Mouse (Mus musculus) midbrain, embryonic 14.5 days (tissue): Measurements from ENCODE around the gene Hoxd8. TPM values are rescaled to one million over a fixed set of nuclear protein-coding genes. Genes with fewer than 3 reads are reported as not detected.

Experiments
- ATAC-seq: fragments of 200-750 bp; cut with Nextera tagmentation; 2 replicates; pipeline ENCODE4 v1.8.0; 2017; ENCODE audit warnings: moderate number of reproducible peaks, moderate library complexity; ENCODE audit not compliant: low FRiP score, low TSS enrichment
- DNase-seq: peaks from one replicate; pipeline ENCODE4 v3.0.0-alpha.2; 2015
- H3K27ac ChIP-seq: fragments of 300-500 bp; sonication (generic); replicated peaks from 2 replicates; pipeline ENCODE4 v1.5.1; 2014; ENCODE audit warnings: mild to moderate bottlenecking, low read depth, low read length, moderate library complexity
- H3K27me3 ChIP-seq: fragments of 300-500 bp; sonication (generic); 2 replicates; pipeline ENCODE4 v1.6.1; 2014; ENCODE audit warnings: low read length, control low read depth, mixed read lengths; ENCODE audit not compliant: control insufficient read depth, insufficient read depth
- H3K36me3 ChIP-seq: fragments of 300-500 bp; sonication (generic); 2 replicates; pipeline ENCODE4 v1.6.1; 2014; ENCODE audit warnings: low read length, control low read depth; ENCODE audit not compliant: control insufficient read depth, insufficient read depth
- H3K4me1 ChIP-seq: fragments of 300-500 bp; sonication (generic); 2 replicates; pipeline ENCODE4 v1.6.1; 2014; ENCODE audit warnings: mild to moderate bottlenecking, antibody characterized with exemption, low read length, control low read depth; ENCODE audit not compliant: control insufficient read depth, insufficient read depth
- H3K4me2 ChIP-seq: fragments of 300-500 bp; sonication (generic); 2 replicates; pipeline ENCODE4 v1.6.1; 2014; ENCODE audit warnings: mild to moderate bottlenecking, low read length, moderate library complexity
- H3K4me3 ChIP-seq: fragments of 300-500 bp; sonication (generic); replicated peaks from 2 replicates; pipeline ENCODE4 v1.5.1; 2014; ENCODE audit warnings: low read depth, low read length
- H3K9ac ChIP-seq: fragments of 300-500 bp; sonication (generic); replicated peaks from 2 replicates; pipeline ENCODE4 v1.6.1; 2014; ENCODE audit warnings: mild to moderate bottlenecking, low read length, moderate library complexity
- H3K9me3 ChIP-seq: fragments of 300-500 bp; sonication (generic); 2 replicates; pipeline ENCODE4 v1.6.1; 2016; ENCODE audit warnings: low read length, control low read depth, mixed read lengths; ENCODE audit not compliant: control insufficient read depth
- WGBS: fragments of 180-500 bp; shearing (Covaris S2); extraction: QIAGEN DNeasy Blood & Tissue Kit; methylation state at CpG from one replicate; pipeline ENCODE4 v1.1.7; 2014; 5-methylcytosine and 5-hydroxymethylcytosine counted together
- polyA plus RNA-seq: library from polyadenylated mRNA; unstranded; fragments of >200 nt; fragmentation: Nextera tagmentation; extraction: Ambion mirVana; gene quantifications from 2 replicates; pipeline ENCODE4 v1.2.1, GENCODE M21; 2014

Hoxd8 gene
- polyA plus RNA-seq, 1 experiment from 2014 or later, result not detected

GRCm38 (mm10) chr2:74658667-74659371 lies 45.6 kb upstream of the Hoxd8 start:
- no peaks in the 10 kb centered on the region for H3K36me3 ChIP-seq
- peaks cover 94% of the 10 kb centered on the region for H3K27me3 ChIP-seq
- no peaks in the 10 kb centered on the region for H3K9me3 ChIP-seq
- H3K4me1 ChIP-seq, result peaks cover 3% of the 10 kb centered on the region; the same call in 1 of the 2 replicates
- H3K9ac ChIP-seq, result peak overlapping the region; percentile 37; the same call in 1 of the 2 replicates
- DNase-seq, result peak; percentile 62
- H3K27ac ChIP-seq, result peak overlapping the region; percentile 67
- no peak for ATAC-seq
- H3K4me2 ChIP-seq, result peak overlapping the region; percentile 12; the same call in 1 of the 2 replicates
- under 1% methylated on average over 47 of the region's 47 CpGs for WGBS
- H3K4me3 ChIP-seq, result peak overlapping the region; percentile 22

DNA sequence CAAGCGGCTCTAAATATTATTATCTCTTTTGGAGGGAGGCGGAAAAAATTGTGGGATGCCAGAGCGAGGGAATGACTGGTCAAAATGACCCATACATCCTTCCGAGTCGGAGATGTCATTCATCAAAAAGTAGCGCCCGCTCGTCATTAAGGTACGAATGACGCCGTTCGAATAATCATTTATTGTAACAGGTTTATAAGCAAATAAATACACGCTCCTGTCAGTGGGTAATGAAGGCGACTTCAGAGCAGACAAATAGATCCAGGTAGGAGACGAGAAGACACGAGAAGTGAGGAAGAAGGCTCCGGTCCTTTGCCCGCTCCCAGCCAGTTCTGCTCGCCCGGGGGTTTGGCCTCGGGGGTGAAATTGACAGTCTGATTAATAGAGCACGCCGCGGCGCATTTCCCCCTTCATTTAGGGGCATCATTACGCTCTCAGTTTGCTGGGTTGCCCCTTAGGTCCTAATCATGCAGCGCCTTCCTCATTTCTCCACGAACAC lies 44.9 kb upstream of the Hoxd8 start, which contains the start of gene Evx2:
Gene Evx2 (minus strand): TSS at position 51 of the 499 bp plus-strand sequence.
- no peaks in the 10 kb centered on the region for H3K9me3 ChIP-seq
- H3K4me1 ChIP-seq, result peaks cover 3% of the 10 kb centered on the region; the same call in 1 of the 2 replicates
- H3K27me3 ChIP-seq, result peaks cover 94% of the 10 kb centered on the region
- peak within 1 kb of the TSS; percentile 67 for H3K27ac ChIP-seq
- H3K4me2 ChIP-seq, result peak within 1 kb of the TSS; percentile 12; the same call in 1 of the 2 replicates
- 1% methylated on average over 28 of the region's 28 CpGs for WGBS
- H3K4me3 ChIP-seq, result peak within 1 kb of the TSS; percentile 22
- H3K9ac ChIP-seq, result peak within 1 kb of the TSS; percentile 37; the same call in 1 of the 2 replicates
- ATAC-seq, result no peak
- peak; percentile 38 for DNase-seq
- H3K36me3 ChIP-seq, result no peaks in the 10 kb centered on the region

DNA sequence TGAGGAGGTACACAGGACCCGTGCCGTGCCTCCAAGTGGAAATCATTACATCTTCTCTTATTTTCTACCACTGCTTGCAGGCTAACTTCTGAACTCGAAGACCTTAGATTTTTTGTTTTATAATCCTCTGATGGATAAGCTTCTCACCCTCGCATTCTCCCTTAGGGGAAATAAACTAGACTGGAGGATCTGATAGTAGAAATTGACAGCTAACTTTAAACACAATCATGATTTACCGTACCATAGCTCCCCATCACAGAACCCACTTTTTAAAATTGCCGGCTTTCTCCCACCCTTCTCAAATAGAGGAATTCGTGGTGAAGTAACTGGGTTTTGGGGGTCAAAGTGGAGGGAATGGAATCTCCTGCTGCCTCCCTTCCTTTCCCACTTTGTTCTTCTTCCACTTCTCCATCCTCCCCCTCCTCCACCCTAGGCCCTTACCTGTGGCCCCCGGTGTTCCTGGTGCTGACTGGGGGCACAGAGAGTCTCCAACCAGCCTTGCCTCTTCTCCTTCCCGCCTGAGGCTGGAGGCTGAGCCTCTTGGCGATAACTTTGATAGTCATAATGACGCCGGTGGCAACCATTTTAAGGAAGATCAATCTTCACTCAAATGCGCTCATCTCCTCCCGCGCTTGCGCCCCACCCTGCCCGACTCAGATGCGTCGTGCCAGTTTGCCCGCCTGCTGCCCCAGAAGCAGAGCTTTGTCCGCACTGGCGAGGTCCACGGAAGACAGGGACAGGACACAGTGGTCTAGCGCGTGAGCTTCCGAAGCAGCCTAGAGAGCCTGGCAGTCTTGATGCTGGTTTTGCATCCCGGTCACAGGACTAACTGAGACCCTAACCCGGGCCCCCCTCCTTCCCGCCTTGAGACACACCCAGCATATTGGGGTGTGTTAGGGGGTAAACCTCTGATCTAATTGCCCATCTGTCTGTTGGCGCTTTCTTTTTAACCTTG lies 43.7 kb upstream of the Hoxd8 start:
- H3K4me2 ChIP-seq, result no peak overlapping the region
- DNase-seq (peak; percentile 33), ATAC-seq (no peak)
- H3K4me3 ChIP-seq, result 0 out of 2 replicates have a peak overlapping the region, but pooled peaks have one; percentile 7
- H3K36me3 ChIP-seq, result no peaks in the 10 kb centered on the region
- H3K9ac ChIP-seq, result no peak overlapping the region
- peaks cover 93% of the 10 kb centered on the region for H3K27me3 ChIP-seq
- 0 out of 2 replicates have a peak overlapping the region, but pooled peaks have one; percentile 41 for H3K27ac ChIP-seq
- H3K4me1 ChIP-seq, result peaks cover 2% of the 10 kb centered on the region; the same call in 1 of the 2 replicates
- H3K9me3 ChIP-seq, result no peaks in the 10 kb centered on the region
- 4% methylated on average over 30 of the region's 30 CpGs for WGBS

- Histone ChIP-seq H3K9me3 (no peaks in the 10 kb centered on the region), H3K4me3 (0 out of 2 replicates have a peak overlapping the region, but pooled peaks have one; percentile 12), H3K27ac (no peak overlapping the region), H3K9ac (no peak overlapping the region), H3K4me1 (no peaks in the 10 kb centered on the region; the same call in 1 of the 2 replicates), H3K4me2 (peak overlapping the region; percentile 39), H3K36me3 (no peaks in the 10 kb centered on the region), H3K27me3 (peaks cover 93% of the 10 kb centered on the region)
- DNase-seq, result peak; percentile 93
- WGBS, result under 1% methylated on average over 14 of the region's 14 CpGs
- ATAC-seq, result no peak
Observed at GRCm38 (mm10) chr2:74661685-74662084, 42.7 kb upstream of the Hoxd8 start.

DNA sequence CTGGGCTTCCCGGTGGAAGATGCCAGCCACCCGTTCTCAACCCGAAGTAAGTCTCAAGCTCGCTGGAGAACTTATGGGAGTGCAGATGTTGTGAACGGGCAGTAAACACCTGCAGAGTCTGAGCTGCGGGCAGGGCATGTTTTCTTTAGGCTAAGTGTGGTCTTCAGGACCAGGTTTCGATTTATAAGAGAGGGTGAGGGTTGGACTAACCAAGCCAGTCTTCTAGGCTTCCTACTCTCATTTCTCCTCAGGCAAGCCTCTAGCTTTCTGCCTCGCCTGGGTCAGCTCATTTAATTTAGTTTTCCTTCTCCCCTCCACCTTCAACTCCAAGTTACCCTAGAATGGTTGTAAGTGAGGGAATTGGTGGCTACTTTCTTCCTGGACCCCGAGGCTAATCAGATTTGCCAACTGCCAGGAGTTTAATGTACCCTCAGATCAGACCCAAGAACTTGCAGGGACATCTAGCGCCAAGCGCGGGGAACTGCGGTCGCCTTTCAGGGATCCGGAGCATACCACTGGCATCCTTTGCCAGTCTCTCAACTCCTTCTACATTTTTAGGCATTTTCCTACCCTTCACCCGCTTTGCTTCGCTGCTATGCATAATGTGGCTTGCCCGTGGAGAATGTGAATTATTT lies 41.0 kb upstream of the Hoxd8 start:
- no peaks in the 10 kb centered on the region; the same call in 1 of the 2 replicates for H3K4me1 ChIP-seq
- no peak overlapping the region for H3K4me2 ChIP-seq
- H3K27ac ChIP-seq, result no peak overlapping the region
- WGBS, result 4% methylated on average over 18 of the region's 18 CpGs
- no peaks in the 10 kb centered on the region for H3K36me3 ChIP-seq
- no peaks in the 10 kb centered on the region for H3K9me3 ChIP-seq
- no peak overlapping the region for H3K4me3 ChIP-seq
- ATAC-seq (no peak), DNase-seq (peak; percentile 87)
- no peak overlapping the region for H3K9ac ChIP-seq
- peaks cover 98% of the 10 kb centered on the region for H3K27me3 ChIP-seq

DNA sequence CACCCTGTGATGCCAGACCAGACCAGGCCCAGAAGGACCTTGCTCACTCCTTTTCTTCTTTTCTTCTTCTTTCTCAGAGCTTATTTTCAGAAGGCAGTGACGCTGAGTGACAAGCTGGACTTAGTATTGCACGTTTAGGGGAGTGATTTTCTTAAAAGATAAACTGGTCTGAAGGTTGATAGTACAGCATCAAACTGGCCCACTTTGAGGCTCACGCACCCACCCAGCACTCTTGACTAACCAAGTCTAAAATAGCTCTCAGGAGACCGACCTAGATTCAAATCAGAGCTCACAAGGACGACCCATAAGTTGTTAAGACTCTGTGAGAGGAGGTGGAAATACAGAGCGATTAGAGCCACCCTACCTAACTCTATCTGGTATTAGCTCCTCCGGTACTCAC lies 38.0 kb upstream of the Hoxd8 start:
- 3% methylated on average over 7 of the region's 7 CpGs for WGBS
- Histone ChIP-seq H3K27me3 (peaks cover 98% of the 10 kb centered on the region), H3K36me3 (no peaks in the 10 kb centered on the region), H3K4me3 (no peak overlapping the region), H3K9me3 (no peaks in the 10 kb centered on the region), H3K4me1 (no peaks in the 10 kb centered on the region; the same call in 1 of the 2 replicates), H3K27ac (no peak overlapping the region), H3K4me2 (no peak overlapping the region), H3K9ac (no peak overlapping the region)
- ATAC-seq (no peak), DNase-seq (no peak)

GRCm38 (mm10) chr2:74667191-74667841 lies 37.1 kb upstream of the Hoxd8 start:
- no peak for ATAC-seq
- Histone ChIP-seq H3K4me3 (no peak overlapping the region), H3K27me3 (peaks cover 98% of the 10 kb centered on the region), H3K27ac (no peak overlapping the region), H3K9me3 (no peaks in the 10 kb centered on the region), H3K36me3 (no peaks in the 10 kb centered on the region), H3K4me1 (no peaks in the 10 kb centered on the region), H3K9ac (no peak overlapping the region), H3K4me2 (no peak overlapping the region)
- 1% methylated on average over 36 of the region's 36 CpGs for WGBS
- DNase-seq, result no peak
